Mouse (Mus musculus) hematopoietic stem cell, adult 5-6 weeks (primary cell): ENCODE results near the gene Apobec1. TPM values are rescaled to one million over a fixed set of nuclear protein-coding genes. Genes with fewer than 3 reads are reported as not detected.
"Not testable (repeated sequence)": the region's sequence is repeated elsewhere in the genome, so short reads cannot be mapped to it uniquely, and the experiment has no call there.

Experiments used
- ATAC-seq, 2 experiments: fragments of 125-278 bp in 1 of 2; replicated peaks in 1 of 2; 2 replicates each; pipeline ENCODE4 v1.8.0; 2016 to 2017; ENCODE audit warnings: inconsistent platforms in 2 of 2, mild to moderate bottlenecking in 2 of 2, moderate number of reproducible peaks in 2 of 2, low read depth in 1 of 2, moderate TSS enrichment in 1 of 2; ENCODE audit not compliant: low FRiP score in 2 of 2, poor library complexity in 2 of 2, severe bottlenecking in 2 of 2, insufficient read depth in 1 of 2, low TSS enrichment in 1 of 2
- total RNA-seq: library from RNA; stranded (forward); fragments of 172-1452, 232-1000 nt; gene quantifications from 2 replicates; pipeline ENCODE4 v1.2.3, GENCODE M21; 2017

Apobec1 gene
- 12.1 and 17.4 TPM in 2 replicates for total RNA-seq

DNA sequence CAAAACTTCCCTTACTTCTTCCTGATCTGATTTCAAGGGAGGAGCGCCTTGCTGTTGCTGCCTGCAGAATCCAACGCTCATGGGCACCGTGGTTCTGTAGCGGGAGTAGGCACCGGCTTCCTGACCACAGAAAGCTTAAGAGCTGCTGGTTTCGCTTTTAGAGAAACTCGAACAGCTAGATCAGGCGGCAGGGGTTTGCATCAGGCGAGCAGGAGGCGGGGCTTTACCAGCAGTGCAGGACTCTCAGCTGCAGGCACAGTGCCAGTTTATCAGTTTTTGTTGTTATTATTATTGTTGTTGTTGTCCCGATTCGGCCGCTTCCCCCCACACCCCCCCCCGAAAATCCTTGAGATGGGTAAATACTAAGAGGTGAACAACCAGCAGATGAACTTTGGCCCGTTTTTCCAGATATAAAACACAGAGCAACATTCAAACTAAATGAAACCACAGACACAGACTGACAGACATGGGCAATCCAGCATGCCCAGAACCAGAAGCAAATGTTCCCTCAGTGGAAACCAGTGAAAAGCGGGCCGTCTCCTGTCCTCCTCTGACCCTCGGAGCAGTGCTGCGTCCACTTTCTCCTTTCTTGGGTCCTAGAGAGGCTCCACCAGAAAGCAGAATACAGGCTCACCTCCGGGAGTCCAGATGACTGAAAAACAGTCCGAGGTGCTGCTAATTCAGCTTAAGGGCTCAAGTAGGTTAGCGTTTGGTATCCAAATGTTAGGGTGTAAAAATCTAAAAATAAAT is at the start of gene Apobec1:
Gene Apobec1 (minus strand): TSS at position 203 of the 750 bp plus-strand sequence.
- ATAC-seq, result peak; percentile 96 to 97

DNA sequence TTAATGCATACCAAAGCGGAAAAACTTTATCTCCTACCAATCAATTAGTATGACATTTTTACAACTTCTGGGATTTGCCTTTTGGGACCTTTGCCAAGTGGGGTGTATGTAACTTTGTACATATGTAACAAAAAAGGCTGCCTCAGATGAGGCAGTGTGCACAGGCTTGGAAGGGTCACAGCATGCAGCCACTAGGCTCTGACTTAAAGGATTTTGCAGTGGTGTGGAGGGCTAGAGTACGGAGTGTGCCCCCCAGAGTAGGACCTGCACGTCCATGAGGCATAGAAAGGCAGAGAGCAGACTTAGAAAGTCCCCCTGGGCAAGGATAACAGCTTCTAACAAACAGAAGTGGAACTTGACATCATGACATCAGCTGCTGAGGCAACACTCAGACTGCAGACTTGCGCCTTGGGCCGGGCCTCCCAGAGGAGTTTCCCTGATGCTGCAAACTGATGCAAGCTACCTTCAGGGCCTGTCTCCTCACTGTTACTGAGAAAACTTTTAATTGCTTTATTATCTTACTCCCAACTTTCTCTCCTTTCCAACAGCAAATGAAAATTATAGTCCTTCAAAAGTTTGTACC is 48.2 kb upstream of the Apobec1 start:
- no peak for ATAC-seq

DNA sequence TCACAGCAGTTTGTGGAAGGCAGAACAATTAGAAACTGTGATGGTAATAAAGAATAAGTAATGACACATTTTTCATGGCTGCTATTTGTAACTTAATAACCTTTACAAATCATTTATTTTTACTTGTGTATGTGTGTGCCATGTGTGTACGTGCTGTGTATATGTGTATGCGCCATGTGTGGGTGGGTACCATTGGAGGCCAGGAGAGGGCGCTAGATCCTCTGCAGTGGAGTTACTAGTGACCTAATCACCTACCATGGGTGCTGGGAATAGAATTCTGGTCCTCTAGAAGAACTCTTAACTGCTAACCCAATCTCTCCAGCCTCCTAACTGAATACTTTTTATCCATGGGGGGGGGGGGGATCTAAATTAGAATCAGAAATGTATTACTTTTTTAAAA is 47.7 kb upstream of the Apobec1 start:
- no peak for ATAC-seq

GRCm38 (mm10) chr6:122644196-122644595 is 42.0 kb upstream of the Apobec1 start:
- ATAC-seq, result not testable (repeated sequence)

DNA sequence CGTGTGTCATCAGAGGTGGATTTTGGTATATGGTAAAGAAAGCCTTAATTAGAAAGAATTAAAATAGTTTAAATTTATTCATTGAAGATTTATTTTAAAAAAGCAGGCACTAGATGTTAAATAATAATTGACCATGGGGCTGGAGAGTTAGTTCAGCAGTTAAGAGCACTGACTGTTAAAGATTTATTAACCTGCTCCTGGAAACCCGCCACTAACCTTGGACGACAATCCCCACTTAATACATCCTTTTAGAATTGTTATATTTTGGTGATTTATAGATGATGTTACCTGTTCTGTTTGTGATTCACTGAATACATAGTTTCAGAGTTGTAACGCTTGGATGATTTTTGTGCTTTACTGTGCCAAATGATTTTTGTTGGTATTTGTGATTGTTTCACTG is 35.3 kb upstream of the Apobec1 start:
- not testable (repeated sequence) for ATAC-seq

DNA sequence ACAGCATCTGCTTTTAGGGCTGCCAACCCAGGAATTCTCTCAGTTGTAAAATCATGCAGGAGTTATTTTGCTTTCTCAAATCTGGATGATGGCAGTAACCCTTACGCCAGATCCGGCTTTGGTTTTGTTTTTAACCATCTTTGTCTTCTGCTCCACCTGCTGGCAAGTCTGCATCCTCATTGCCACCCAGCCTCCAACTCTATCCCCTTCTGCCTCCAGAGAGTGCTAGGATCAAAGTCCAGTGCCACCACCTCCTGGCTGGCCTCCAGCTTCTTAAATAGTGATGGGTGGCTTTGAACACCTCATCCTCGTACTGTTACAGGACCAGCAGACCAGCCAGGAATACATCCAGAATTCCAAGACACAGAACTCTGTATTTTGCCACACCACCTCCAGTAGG is 34.4 kb upstream of the Apobec1 start:
- ATAC-seq, result no peak

GRCm38 (mm10) chr6:122635315-122635714 is 33.1 kb upstream of the Apobec1 start:
- peak; percentile 60 to 80; a peak in 2 of 4 replicates for ATAC-seq

- ATAC-seq, result peak; percentile 83 to 89
Measured at GRCm38 (mm10) chr6:122633411-122633810, 31.2 kb upstream of the Apobec1 start.

DNA sequence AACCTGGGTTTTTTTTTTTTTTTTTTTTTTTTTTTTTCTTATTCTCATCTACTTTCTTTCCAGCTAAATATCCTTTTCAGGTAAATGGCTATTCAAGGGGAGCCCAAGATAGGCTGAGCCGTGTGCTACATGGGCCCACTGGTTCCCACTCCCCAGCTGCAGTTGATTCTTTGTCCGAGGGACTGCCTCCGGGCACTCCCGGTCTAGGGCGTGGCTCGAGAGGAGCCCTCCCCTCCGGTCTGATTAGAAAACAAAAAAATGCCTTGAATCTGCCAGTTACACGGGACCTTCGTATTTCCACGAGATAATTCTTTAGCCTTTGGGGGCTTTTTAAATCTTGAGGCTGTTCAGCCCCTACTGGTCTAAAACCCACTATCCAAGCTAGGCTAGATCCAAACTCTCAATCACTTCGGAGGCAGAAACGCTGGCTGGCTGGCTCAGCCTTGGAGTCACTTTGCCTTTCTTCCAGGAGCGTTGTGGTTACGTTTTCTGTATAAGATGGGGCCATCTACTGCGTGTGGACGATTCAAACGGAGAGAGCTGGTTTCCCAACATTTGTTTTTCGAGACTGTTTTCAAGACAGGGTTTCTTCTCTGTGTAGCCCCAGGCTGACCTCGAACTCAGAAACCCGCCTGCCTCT is 25.3 kb upstream of the Apobec1 start:
- ATAC-seq, result peak; percentile 70 to 76; a peak in 3 of 4 replicates

- no peak for ATAC-seq
Measured at GRCm38 (mm10) chr6:122626110-122626509, 23.9 kb upstream of the Apobec1 start, which contains the start of gene Dppa3. Gene Dppa3, plus strand, starts transcription at chr6:122626410.

DNA sequence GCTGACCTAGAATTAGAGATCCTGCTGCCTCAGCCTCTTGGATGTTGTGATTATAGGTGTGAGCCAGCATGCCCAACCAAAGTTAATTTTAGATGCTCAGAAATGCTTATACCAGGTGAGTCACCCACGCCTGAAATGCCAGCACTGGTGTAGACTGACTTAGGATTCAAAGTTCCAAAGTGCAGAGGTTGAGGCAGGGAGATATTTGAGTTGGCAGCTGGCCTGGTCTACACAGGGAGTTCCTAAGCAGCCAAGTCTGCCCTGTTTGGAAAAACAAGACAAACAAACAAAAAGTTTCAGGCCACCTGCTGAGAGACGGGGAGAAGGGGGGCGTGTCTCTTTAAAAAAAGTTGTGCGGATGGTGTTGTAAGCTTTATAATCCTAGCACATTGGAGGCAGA is 22.9 kb upstream of the Apobec1 start:
- no peak for ATAC-seq

GRCm38 (mm10) chr6:122624480-122624879 is 22.2 kb upstream of the Apobec1 start:
- no peak for ATAC-seq

DNA sequence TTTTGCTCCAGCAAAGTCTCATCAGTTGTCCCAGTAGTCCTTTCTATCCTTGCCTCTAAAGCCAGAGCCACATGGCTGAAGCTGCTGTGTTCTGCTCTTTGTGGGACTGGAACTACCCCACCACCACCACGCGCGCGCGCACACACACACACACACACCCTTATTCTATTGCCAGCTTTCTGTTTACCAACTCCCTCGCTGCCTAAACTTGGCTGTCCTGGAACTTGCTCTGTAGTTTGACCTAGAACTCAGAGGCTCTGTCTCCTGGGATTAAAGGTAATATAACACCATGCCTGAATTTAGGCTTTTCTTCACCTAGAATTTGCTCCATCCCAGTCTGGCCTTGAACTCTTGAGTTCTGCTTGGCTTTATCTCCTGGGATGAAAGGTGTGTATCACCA is 18.8 kb upstream of the Apobec1 start:
- no peak for ATAC-seq

GRCm38 (mm10) chr6:122616022-122616421 is 13.8 kb upstream of the Apobec1 start:
- ATAC-seq, result no peak

DNA sequence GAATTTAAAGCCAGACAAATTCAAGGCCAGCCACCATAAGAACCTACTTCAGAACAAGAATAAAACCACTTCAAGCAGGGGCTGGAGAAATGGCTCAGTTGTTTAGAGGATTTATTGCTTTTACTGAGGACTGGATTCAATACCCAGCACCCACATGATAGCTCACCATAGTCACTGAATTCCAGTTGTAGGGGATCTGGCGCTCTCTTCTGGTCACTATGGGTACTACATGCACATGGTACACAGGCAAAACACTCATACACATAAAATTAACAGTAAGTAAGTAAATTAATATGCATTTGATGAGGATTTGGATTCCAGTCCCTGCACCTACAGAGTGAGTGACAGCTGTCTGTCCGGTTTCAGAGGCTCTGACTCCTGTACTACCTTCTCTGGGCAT is 11.8 kb upstream of the Apobec1 start:
- no peak for ATAC-seq

DNA sequence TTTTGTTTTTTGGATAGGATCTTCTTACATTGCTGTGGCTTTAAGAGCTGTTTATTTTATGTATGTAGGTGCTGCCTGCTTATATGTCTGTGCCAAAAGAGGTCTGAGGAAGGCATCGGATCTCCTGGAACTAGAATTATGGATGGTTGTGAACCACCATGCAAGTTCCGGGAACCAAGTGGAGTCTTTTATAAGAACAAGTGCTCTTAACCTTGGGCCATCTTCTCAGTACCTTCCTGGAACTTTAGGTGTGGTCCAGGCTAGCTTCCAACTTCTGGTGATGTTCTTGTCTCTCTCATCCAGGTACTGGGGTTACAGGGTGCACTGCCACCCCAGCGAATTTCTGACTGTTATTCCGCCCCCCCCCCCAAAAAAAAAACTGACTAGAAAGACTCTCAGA is 10.2 kb upstream of the Apobec1 start:
- ATAC-seq, result no peak

DNA sequence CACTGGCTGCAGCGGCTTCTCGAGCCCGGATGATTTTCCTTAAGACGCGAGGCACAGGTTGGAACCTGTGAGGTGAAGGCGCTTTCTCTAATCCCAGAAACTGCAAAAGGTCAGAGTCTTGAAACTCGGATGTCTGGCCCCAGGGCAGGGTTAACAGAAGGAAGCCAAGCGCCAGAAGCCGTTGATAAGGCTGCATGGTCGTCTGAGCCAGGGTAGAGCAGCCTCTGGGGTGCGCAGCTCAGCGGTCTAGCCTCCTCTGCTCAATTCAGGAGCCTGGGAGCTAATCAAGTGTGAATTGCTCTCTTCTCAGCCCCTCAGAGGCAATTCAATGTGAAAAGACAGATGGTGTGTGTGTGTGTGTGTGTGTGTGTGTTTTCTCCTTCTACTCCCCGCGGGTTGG is 7.5 kb upstream of the Apobec1 start, which contains the start of gene Gdf3:
Gene Gdf3 (minus strand): TSS at position 317 of the 400 bp plus-strand sequence.
- ATAC-seq, result peak; percentile 47 to 72; a peak in 3 of 4 replicates

DNA sequence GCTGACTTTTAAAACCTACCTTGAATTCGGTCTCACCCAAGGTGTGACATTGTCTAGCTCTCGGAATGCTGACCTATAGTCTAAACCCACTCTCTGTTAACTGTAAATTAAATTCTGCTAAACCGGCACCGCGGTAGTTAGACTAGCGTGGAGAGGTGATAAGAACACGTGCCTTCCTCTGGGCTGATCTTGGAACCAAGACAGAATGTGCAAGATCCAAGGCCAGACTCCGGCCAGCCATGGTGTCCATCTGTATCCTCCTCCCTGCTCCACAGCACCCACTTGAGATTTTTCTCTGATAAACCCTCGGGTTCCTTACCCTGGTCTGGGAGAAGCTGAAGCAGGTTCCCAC is 7.1 kb upstream of the Apobec1 start:
- no peak for ATAC-seq
